Mouse (Mus musculus) heart, adult 2 months (tissue): ENCODE measurements at regions not wholly inside any gene's neighbourhood (a gene's known extent, or its start where the extent isn't known, plus 50 kb on each side); places are given as distances from the start of the nearest gene placed in this dataset.

Source experiments
- CTCF ChIP-seq: fragments of 200-600 bp; IDR thresholded peaks from 2 replicates; pipeline ENCODE4 v1.8.1; 2022; ENCODE audit warnings: antibody characterized with exemption, mild to moderate bottlenecking, moderate library complexity
- EP300 ChIP-seq: fragments of 200-500 bp; IDR thresholded peaks from 2 replicates; pipeline ENCODE4 v1.6.1; 2011; ENCODE audit warnings: low read depth, low read length, control low read depth; ENCODE audit not compliant: insufficient read depth
- POLR2A ChIP-seq: fragments of 200-500 bp; IDR thresholded peaks from 2 replicates; pipeline ENCODE4 v1.6.1; 2011; ENCODE audit warnings: mild to moderate bottlenecking, low read depth, low read length, control low read depth; ENCODE audit not compliant: insufficient read depth

DNA sequence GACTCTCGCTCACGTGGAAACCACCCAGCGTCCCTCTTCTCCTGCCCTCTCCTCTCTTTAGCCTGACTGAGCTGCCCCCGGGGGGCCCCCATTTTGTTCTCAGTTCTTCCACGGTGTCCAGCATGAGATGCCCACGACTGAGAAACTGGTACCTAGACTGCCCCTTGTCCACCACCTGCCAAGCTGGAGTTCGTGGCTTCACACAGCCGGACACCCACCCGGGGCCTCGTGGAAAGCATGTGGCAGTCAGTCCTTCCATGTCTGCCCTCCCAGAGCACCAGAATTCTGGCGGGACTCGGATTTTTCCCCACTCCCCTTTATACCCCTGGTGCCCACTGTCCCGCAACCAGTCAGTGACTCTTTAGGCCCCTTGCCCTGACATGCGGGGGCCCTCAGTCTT lies 86.9 kb upstream of the Lemd2 start:
- TF ChIP-seq POLR2A = no peak
- TF ChIP-seq CTCF = no peak
- TF ChIP-seq EP300 = no peak
